Mouse (Mus musculus) liver, adult 2 months (tissue): Measurements from ENCODE around the gene Ak5.

Experiments used
- CTCF ChIP-seq: fragments of 200-500 bp; IDR thresholded peaks from 2 replicates; pipeline ENCODE4 v1.5.1; 2011; ENCODE audit warnings: low read depth, low read length, control low read depth
- POLR2A ChIP-seq: fragments of 200-500 bp; IDR thresholded peaks from 2 replicates; pipeline ENCODE4 v1.6.1; 2011; ENCODE audit warnings: low read length, control low read depth; ENCODE audit not compliant: insufficient read depth; ENCODE audit errors: extremely low read depth

DNA sequence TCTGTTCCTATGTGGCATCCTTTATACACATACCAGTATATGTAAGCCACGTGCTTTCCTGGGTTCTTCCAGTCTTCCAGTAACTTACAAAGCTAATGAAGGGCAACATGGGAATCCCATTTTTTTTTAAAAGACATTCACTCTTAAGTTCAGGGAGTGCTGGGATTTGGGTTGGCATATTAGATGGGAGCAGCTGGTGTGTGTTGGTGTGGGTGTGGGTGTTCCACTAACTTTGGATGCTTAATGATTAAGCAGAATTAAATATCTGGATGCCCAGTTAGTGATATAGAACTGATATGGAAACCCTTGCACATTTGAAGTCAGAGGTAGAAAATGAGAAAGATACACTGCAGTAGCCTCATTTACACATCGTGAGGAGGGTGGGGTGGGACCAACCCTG lies 16.2 kb downstream of the Ak5 start:
- TF ChIP-seq CTCF (no peak), POLR2A (no peak)
